Mouse (Mus musculus) cerebellum, adult 2 months (tissue): Measurements from ENCODE around the gene Serpine2.

Experiments used
- CTCF ChIP-seq: fragments of 200-500 bp; IDR thresholded peaks from 2 replicates; pipeline ENCODE4 v1.5.1; 2011; ENCODE audit warnings: low read depth, mild to moderate bottlenecking, control low read depth, low read length, moderate library complexity, borderline replicate concordance; ENCODE audit not compliant: insufficient read depth
- POLR2A ChIP-seq: fragments of 200-500 bp; IDR thresholded peaks from 2 replicates; pipeline ENCODE4 v1.6.1; 2011; ENCODE audit warnings: low read length, control low read depth, borderline replicate concordance; ENCODE audit not compliant: insufficient read depth

DNA sequence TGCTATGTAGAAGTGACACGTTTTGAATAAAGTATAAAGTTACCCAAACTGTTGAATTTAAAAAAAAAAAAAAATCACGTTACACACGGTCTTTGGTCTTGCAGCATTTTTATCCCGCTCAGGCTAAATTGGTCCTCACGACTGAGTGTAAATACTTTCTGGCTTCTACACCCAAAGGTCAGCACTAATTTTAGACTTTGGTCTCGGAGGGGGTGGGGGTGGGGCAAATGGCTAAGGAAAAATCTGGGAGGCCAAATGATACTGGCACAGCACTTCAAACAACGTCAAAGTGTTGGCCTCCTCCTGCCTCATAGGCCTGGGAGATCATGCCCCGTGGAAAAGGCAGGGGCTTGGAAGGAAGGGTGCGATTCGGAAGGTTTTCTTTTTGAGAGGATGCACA is 10.6 kb downstream of the Serpine2 start:
- TF ChIP-seq CTCF (no peak), POLR2A (no peak)
